Comparison of ENCODE assay signal across 9 mouse cellular contexts in genomic region chr11:106271794-106272643, GRCm38 (mm10). TPM values are rescaled to one million over a fixed set of nuclear protein-coding genes. Genes with fewer than 3 reads are reported as not detected.
DNase-seq lines count a peak whose midpoint lies in the region; ATAC-seq and TF ChIP-seq lines count a peak whose summit lies in the region.
"Had no signal": no experiment of that assay in that cellular context is flagged by ENCODE, and none has a peak within 500 bp of the region (broad histone marks: within the 10 kb centered on the region; RNA-seq: fewer than 3 reads in every experiment).

No protein-coding gene starts in this region.

- DNase-seq in gastrocnemius, postnatal 14 days = peak; percentile 40
- no peak for DNase-seq in gastrocnemius, postnatal 25 days
- peak; percentile 46 for DNase-seq in forebrain, embryonic 14.5 days (ENCODE audit: low spot score)
- no peak for DNase-seq in retina, postnatal 1 day

- ATAC-seq in forebrain, embryonic 14.5 days = no peak; the same call in 1 of the 2 replicates
- ATAC-seq in intestine, postnatal 0 days = peak; percentile 34
- ATAC-seq in lung, embryonic 15.5 days (ENCODE audit: borderline replicate concordance, extremely low read depth, low FRiP score, low TSS enrichment) = peak; percentile 27

- H3K9me3 ChIP-seq in forebrain, embryonic 14.5 days (replicated peaks; ENCODE audit: control insufficient read depth, low read length) = no peaks in the 10 kb centered on the region
- H3K9me3 ChIP-seq in intestine, postnatal 0 days (ENCODE audit: control insufficient read depth) = no peaks in the 10 kb centered on the region
- H3K9me3 ChIP-seq in lung, embryonic 15.5 days = no peaks in the 10 kb centered on the region

- TF ChIP-seq POLR2A in bone marrow macrophage, adult 2 months (IDR thresholded peaks at IDR 0.05; ENCODE audit: borderline replicate concordance, low read depth, low read length) = no peak
- TF ChIP-seq POLR2A in small intestine, adult 2 months (IDR thresholded peaks at IDR 0.05; ENCODE audit: low read depth, low read length) = no peak

- peak overlapping the region; percentile 74 for H3K4me3 ChIP-seq in bone marrow macrophage, adult 2 months (ENCODE audit: insufficient read depth, low read length)
- H3K4me3 ChIP-seq in forebrain, embryonic 14.5 days (ENCODE audit: low read depth, low read length) = peak overlapping the region; percentile 96
- H3K4me3 ChIP-seq in intestine, postnatal 0 days (ENCODE audit: low read depth, low read length) = peak overlapping the region; percentile 97
- H3K4me3 ChIP-seq in lung, embryonic 15.5 days = peak overlapping the region; percentile 90
- peak overlapping the region; percentile 78 for H3K4me3 ChIP-seq in small intestine, adult 2 months (ENCODE audit: low read depth, low read length)

- H3K9ac ChIP-seq in forebrain, embryonic 14.5 days (ENCODE audit: low read length) = peak overlapping the region; percentile 95
- peak overlapping the region; percentile 95 for H3K9ac ChIP-seq in intestine, postnatal 0 days (ENCODE audit: low read depth, low read length)
- H3K9ac ChIP-seq in lung, embryonic 15.5 days = peak overlapping the region; percentile 96

- 2% methylated on average over 38 of the region's 41 CpGs for WGBS in forebrain, embryonic 14.5 days
- WGBS in intestine, postnatal 0 days = under 1% methylated on average over 41 of the region's 41 CpGs
- WGBS in lung, embryonic 15.5 days = 1% methylated on average over 41 of the region's 41 CpGs
- WGBS in small intestine, adult 2 months = under 1% methylated on average over 41 of the region's 41 CpGs

- H3K27ac ChIP-seq in bone marrow macrophage, adult 2 months (ENCODE audit: insufficient read depth, low read depth, low read length) = peak overlapping the region; percentile 76
- H3K27ac ChIP-seq in forebrain, embryonic 14.5 days (ENCODE audit: low read depth, low read length) = peak overlapping the region; percentile 88
- H3K27ac ChIP-seq in intestine, postnatal 0 days (ENCODE audit: low read depth, low read length) = peak overlapping the region; percentile 98
- H3K27ac ChIP-seq in lung, embryonic 15.5 days = peak overlapping the region; percentile 98
- peak overlapping the region; percentile 77 for H3K27ac ChIP-seq in small intestine, adult 2 months (ENCODE audit: insufficient read depth, low read depth, low read length)

- intact Hi-C loops in gastrocnemius, postnatal 14 days (cut with DNase I; ENCODE audit: low total_unique reads) = no loop called here

- peak overlapping the region; percentile 79 for H3K4me2 ChIP-seq in forebrain, embryonic 14.5 days (ENCODE audit: low read length)
- peak overlapping the region; percentile 77 for H3K4me2 ChIP-seq in intestine, postnatal 0 days (replicated peaks; ENCODE audit: low read depth)
- H3K4me2 ChIP-seq in lung, embryonic 15.5 days = peak overlapping the region; percentile 71

- H3K36me3 ChIP-seq in forebrain, embryonic 14.5 days (ENCODE audit: control insufficient read depth, insufficient read depth, low read length) = no peaks in the 10 kb centered on the region; the same call in 1 of the 2 replicates
- peaks cover 3% of the 10 kb centered on the region for H3K36me3 ChIP-seq in intestine, postnatal 0 days (ENCODE audit: control insufficient read depth, insufficient read depth)
- H3K36me3 ChIP-seq in lung, embryonic 15.5 days = peaks cover 7% of the 10 kb centered on the region
- peaks cover 2% of the 10 kb centered on the region for H3K36me3 ChIP-seq in small intestine, adult 2 months (ENCODE audit: control insufficient read depth, insufficient read depth, low read length)

- H3K27me3 ChIP-seq in forebrain, embryonic 14.5 days (replicated peaks; ENCODE audit: control insufficient read depth, insufficient read depth, low read length) = no peaks in the 10 kb centered on the region
- H3K27me3 ChIP-seq in intestine, postnatal 0 days (replicated peaks; ENCODE audit: control insufficient read depth, insufficient read depth, low read length) = no peaks in the 10 kb centered on the region
- H3K27me3 ChIP-seq in lung, embryonic 15.5 days = no peaks in the 10 kb centered on the region
- no peaks in the 10 kb centered on the region for H3K27me3 ChIP-seq in small intestine, adult 2 months (ENCODE audit: control insufficient read depth, insufficient read depth, low read length)

- no peak for TF ChIP-seq CTCF in bone marrow macrophage, adult 2 months (IDR thresholded peaks at IDR 0.05; ENCODE audit: low read depth, low read length)
- no peak for TF ChIP-seq CTCF in intestine, postnatal 0 days (IDR thresholded peaks at IDR 0.05; ENCODE audit: low read depth)
- no peak for TF ChIP-seq CTCF in small intestine, adult 2 months (IDR thresholded peaks at IDR 0.05; ENCODE audit: extremely low read depth, insufficient read length, insufficient replicate concordance, low read depth, low read length)

- H3K4me1 ChIP-seq in bone marrow macrophage, adult 2 months (ENCODE audit: control insufficient read depth, insufficient read depth, low read length) = peaks cover 36% of the 10 kb centered on the region
- H3K4me1 ChIP-seq in forebrain, embryonic 14.5 days (ENCODE audit: control insufficient read depth, insufficient read depth, low read length) = peaks cover 32% of the 10 kb centered on the region
- peaks cover 10% of the 10 kb centered on the region for H3K4me1 ChIP-seq in intestine, postnatal 0 days (replicated peaks; ENCODE audit: control insufficient read depth, insufficient read depth, low read length)
- H3K4me1 ChIP-seq in lung, embryonic 15.5 days = peaks cover 74% of the 10 kb centered on the region
- H3K4me1 ChIP-seq in small intestine, adult 2 months (ENCODE audit: control insufficient read depth, insufficient read depth, insufficient read length, low read length) = peaks cover 42% of the 10 kb centered on the region

RNA-seq across cellular contexts. Expression of gene Smarcd2, which starts 0.8 kb away (rescaled TPM):
- 10 to 100 TPM; 20.3 to 22.6 TPM for total RNA-seq in gastrocnemius, postnatal 14 days (2021)
- 10 to 100 TPM; 10.3 to 16.6 TPM for total RNA-seq in gastrocnemius, postnatal 25 days (2021)
- polyA plus RNA-seq in bone marrow macrophage, adult 2 months (2012; ENCODE audit: insufficient read depth, insufficient read length, missing spikeins) = 89.5 and 89.8 TPM in 2 replicates
- polyA plus RNA-seq in forebrain, embryonic 14.5 days (2014; fragmentation: Nextera tagmentation; extraction: Ambion mirVana) = 11.1 and 11.7 TPM in 2 replicates
- 25.3 and 26.3 TPM in 2 replicates for polyA plus RNA-seq in intestine, postnatal 0 days (2015; fragmentation: Nextera tagmentation; extraction: Ambion mirVana)
- polyA plus RNA-seq in lung, embryonic 15.5 days (2015; fragmentation: Nextera tagmentation; extraction: Ambion mirVana) = 79.1 and 81.6 TPM in 2 replicates
- 40.6 and 101 TPM in 2 replicates for polyA plus RNA-seq in small intestine, adult 2 months (2012; rRNA removed)

RNA-seq across cellular contexts. Expression of gene Tcam1, which starts 4.5 kb away (rescaled TPM):
- total RNA-seq in gastrocnemius, postnatal 14 days (2021) = under 1 TPM; 0.07 to 0.12 TPM
- total RNA-seq in gastrocnemius, postnatal 25 days (2021) = under 1 TPM in 1 of 2 experiments, not detected in 1; 0.08 TPM
- polyA plus RNA-seq in bone marrow macrophage, adult 2 months (2012; ENCODE audit: insufficient read depth, insufficient read length, missing spikeins) = not detected in 2 replicates
- 0.05 and 0.22 TPM in 2 replicates for polyA plus RNA-seq in forebrain, embryonic 14.5 days (2014; fragmentation: Nextera tagmentation; extraction: Ambion mirVana)
- 0.09 TPM in 1 of 2 replicates, not detected in the other for polyA plus RNA-seq in intestine, postnatal 0 days (2015; fragmentation: Nextera tagmentation; extraction: Ambion mirVana)
- 0.23 and 0.24 TPM in 2 replicates for polyA plus RNA-seq in lung, embryonic 15.5 days (2015; fragmentation: Nextera tagmentation; extraction: Ambion mirVana)
- polyA plus RNA-seq in small intestine, adult 2 months (2012; rRNA removed) = 0.05 TPM in 2 replicates

RNA-seq across cellular contexts. Expression of gene Psmc5, which starts 16.1 kb away (rescaled TPM):
- total RNA-seq in gastrocnemius, postnatal 14 days (2021) = 100 to 1,000 TPM; 133 to 137 TPM
- 100 to 1,000 TPM; 126 to 130 TPM for total RNA-seq in gastrocnemius, postnatal 25 days (2021)
- polyA plus RNA-seq in bone marrow macrophage, adult 2 months (2012; ENCODE audit: insufficient read depth, insufficient read length, missing spikeins) = 76.9 and 78.8 TPM in 2 replicates
- polyA plus RNA-seq in forebrain, embryonic 14.5 days (2014; fragmentation: Nextera tagmentation; extraction: Ambion mirVana) = 279 and 286 TPM in 2 replicates
- polyA plus RNA-seq in intestine, postnatal 0 days (2015; fragmentation: Nextera tagmentation; extraction: Ambion mirVana) = 160 and 168 TPM in 2 replicates
- 271 and 275 TPM in 2 replicates for polyA plus RNA-seq in lung, embryonic 15.5 days (2015; fragmentation: Nextera tagmentation; extraction: Ambion mirVana)
- 10.2 and 19.4 TPM in 2 replicates for polyA plus RNA-seq in small intestine, adult 2 months (2012; rRNA removed)

RNA-seq across cellular contexts. Expression of gene Ftsj3, which starts 16.1 kb away (rescaled TPM):
- 10 to 100 TPM; 22.0 to 25.0 TPM for total RNA-seq in gastrocnemius, postnatal 14 days (2021)
- total RNA-seq in gastrocnemius, postnatal 25 days (2021) = 10 to 100 TPM; 19.4 to 21.9 TPM
- 17.7 and 21.7 TPM in 2 replicates for polyA plus RNA-seq in bone marrow macrophage, adult 2 months (2012; ENCODE audit: insufficient read depth, insufficient read length, missing spikeins)
- 34.6 and 35.8 TPM in 2 replicates for polyA plus RNA-seq in forebrain, embryonic 14.5 days (2014; fragmentation: Nextera tagmentation; extraction: Ambion mirVana)
- 16.6 and 18.3 TPM in 2 replicates for polyA plus RNA-seq in intestine, postnatal 0 days (2015; fragmentation: Nextera tagmentation; extraction: Ambion mirVana)
- 50.2 and 54.1 TPM in 2 replicates for polyA plus RNA-seq in lung, embryonic 15.5 days (2015; fragmentation: Nextera tagmentation; extraction: Ambion mirVana)
- polyA plus RNA-seq in small intestine, adult 2 months (2012; rRNA removed) = 2.8 and 3.9 TPM in 2 replicates

RNA-seq across cellular contexts. Expression of gene Gh, which starts 29.6 kb away (rescaled TPM):
- total RNA-seq in gastrocnemius, postnatal 14 days (2021) = not detected
- total RNA-seq in gastrocnemius, postnatal 25 days (2021) = not detected
- polyA plus RNA-seq in bone marrow macrophage, adult 2 months (2012; ENCODE audit: insufficient read depth, insufficient read length, missing spikeins) = not detected in 2 replicates
- not detected in 2 replicates for polyA plus RNA-seq in forebrain, embryonic 14.5 days (2014; fragmentation: Nextera tagmentation; extraction: Ambion mirVana)
- not detected in 2 replicates for polyA plus RNA-seq in intestine, postnatal 0 days (2015; fragmentation: Nextera tagmentation; extraction: Ambion mirVana)
- not detected in 2 replicates for polyA plus RNA-seq in lung, embryonic 15.5 days (2015; fragmentation: Nextera tagmentation; extraction: Ambion mirVana)
- 0.24 TPM in 1 of 2 replicates, not detected in the other for polyA plus RNA-seq in small intestine, adult 2 months (2012; rRNA removed)
- total RNA-seq: layer of hippocampus, postnatal 36 days had no signal

Comparison
In these comparisons a context has a peak if more than half of its experiments do, and no peak if none do; other contexts are left out.
1. DNase-seq: peak in gastrocnemius, postnatal 14 days (single experiment) and forebrain, embryonic 14.5 days (single experiment); none in gastrocnemius, postnatal 25 days (single experiment) and retina, postnatal 1 day (single experiment).
2. Peak in every context shown above with its lines, with median percentiles within 50 percentile points of each other: H3K27ac ChIP-seq, H3K4me3 ChIP-seq, H3K4me2 ChIP-seq and H3K9ac ChIP-seq.